Mouse (Mus musculus) layer of hippocampus, postnatal 14 days (tissue): ENCODE measurements at regions not wholly inside any gene's neighbourhood (a gene's known extent, or its start where the extent isn't known, plus 50 kb on each side); places are given as distances from the start of the nearest gene placed in this dataset.
A peak's percentile ranks its signal among the peaks of the same experiment; 100 is the strongest.

Experiments
- DNase-seq, 2 experiments: peaks; one replicate each; pipeline ENCODE4 v3.0.0; 2021 to 2022; ENCODE audit warnings: low spot score in 2 of 2, mixed read lengths in 1 of 2

- no peak for DNase-seq
Measured at GRCm38 (mm10) chr16:84039946-84040345, 475.0 kb upstream of the A730009L09Rik start.

- peak; percentile 71 to 93 for DNase-seq
Measured at GRCm38 (mm10) chr16:84042010-84042449, 472.9 kb upstream of the A730009L09Rik start.

DNA sequence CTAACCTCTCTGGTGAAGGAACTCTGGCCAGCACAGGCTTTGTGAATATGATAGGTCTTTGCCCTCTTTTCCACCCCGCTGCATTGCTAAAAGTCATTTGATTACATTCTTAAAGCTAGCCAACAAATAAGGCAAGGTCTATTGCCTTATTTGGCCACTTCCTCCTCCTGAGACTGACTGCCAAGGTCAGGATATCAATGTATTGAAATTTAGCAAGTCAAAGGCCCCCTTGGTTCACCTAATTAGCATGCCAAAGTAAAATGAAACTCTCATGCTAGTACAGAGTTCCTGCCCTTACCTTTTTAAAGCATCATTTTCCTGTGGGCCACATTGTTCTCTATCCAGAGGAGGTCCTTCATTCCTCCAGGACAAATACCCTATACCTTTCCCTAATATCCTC is 469.6 kb upstream of the A730009L09Rik start:
- DNase-seq, result no peak
